Mouse (Mus musculus): ENCODE measurements at regions not wholly inside any gene's neighbourhood (a gene's known extent, or its start where the extent isn't known, plus 50 kb on each side); places are given as distances from the start of the nearest gene placed in this dataset.

- 48% methylated on average over 2 of the region's 2 CpGs for WGBS
- no peak overlapping the region for H3K4me3 ChIP-seq (ENCODE audit: low read depth, low read length)
- H3K36me3 ChIP-seq (ENCODE audit: insufficient read depth, low read length): no peaks in the 10 kb centered on the region
- DNase-seq (ENCODE audit: low spot score): no peak
- no peak overlapping the region for H3K9ac ChIP-seq (replicated peaks; ENCODE audit: low read depth)
- H3K4me1 ChIP-seq (ENCODE audit: insufficient read depth, low read depth, low read length): no peaks in the 10 kb centered on the region
- H3K9me3 ChIP-seq (ENCODE audit: low read length): no peaks in the 10 kb centered on the region
- H3K27me3 ChIP-seq (replicated peaks; ENCODE audit: insufficient read depth, low read length): no peaks in the 10 kb centered on the region
- no peak overlapping the region for H3K27ac ChIP-seq (ENCODE audit: low read length)
- TF ChIP-seq CTCF (IDR thresholded peaks at IDR 0.05) (no peak), EP300 (IDR thresholded peaks at IDR 0.05) (no peak)
- H3K4me2 ChIP-seq (replicated peaks; ENCODE audit: low read depth, low read length): no peak overlapping the region
- no peak for ATAC-seq
Measured at GRCm38 (mm10) chr1:147000018-147000417, 505.5 kb downstream of the Brinp3 start.

DNA sequence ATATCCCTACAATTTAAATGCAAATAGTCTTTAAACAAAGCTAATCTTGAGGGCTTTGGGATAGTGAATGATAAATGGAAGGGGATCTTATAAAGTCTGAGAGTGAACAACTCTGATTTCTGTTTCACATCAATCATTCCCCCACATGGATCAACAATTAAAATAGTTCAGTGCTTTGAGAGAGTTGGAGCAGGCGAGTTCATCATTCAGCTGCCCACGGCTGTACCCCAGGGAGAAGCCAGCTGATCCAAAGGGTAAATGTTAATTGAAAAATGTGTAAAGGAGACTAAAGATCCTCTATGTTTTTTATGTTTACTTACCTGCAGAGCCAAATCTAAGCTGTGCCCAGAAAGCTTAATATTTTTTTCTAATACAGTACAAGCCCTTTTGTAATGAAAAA is 553.2 kb downstream of the Brinp3 start:
- WGBS: 59% methylated on average over 2 of the region's 2 CpGs
- no peak for ATAC-seq
- no peak overlapping the region for H3K9ac ChIP-seq (replicated peaks; ENCODE audit: low read depth)

DNA sequence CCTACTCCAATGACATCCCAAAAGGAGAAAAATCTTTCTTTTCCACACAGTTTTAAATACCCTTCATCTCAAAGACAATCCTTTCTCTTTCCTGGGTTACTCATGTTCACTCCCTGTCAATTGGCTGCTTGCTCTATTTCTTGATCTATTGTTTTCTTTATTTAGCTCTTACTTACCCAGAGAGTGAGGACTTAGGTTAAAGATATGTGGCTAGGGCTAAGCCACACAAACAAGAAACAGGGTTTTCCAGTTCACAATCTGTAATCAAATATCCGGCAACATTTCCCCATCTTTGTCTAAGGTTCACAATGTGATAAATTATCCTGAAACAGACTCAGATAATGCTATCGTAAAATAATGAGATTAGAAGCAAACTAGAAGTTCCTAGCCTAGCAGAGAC is 563.9 kb downstream of the Brinp3 start:
- no peaks in the 10 kb centered on the region for H3K9me3 ChIP-seq (ENCODE audit: low read length)
- H3K36me3 ChIP-seq (ENCODE audit: insufficient read depth, low read length): no peaks in the 10 kb centered on the region
- H3K27me3 ChIP-seq (replicated peaks; ENCODE audit: insufficient read depth, low read length): no peaks in the 10 kb centered on the region
- no peak overlapping the region for H3K27ac ChIP-seq (ENCODE audit: low read length)
- H3K4me2 ChIP-seq (replicated peaks; ENCODE audit: low read depth, low read length): no peak overlapping the region
- no peak overlapping the region for H3K9ac ChIP-seq (replicated peaks; ENCODE audit: low read depth)
- no peaks in the 10 kb centered on the region for H3K4me1 ChIP-seq (ENCODE audit: insufficient read depth, low read depth, low read length)
- ATAC-seq: no peak
- H3K4me3 ChIP-seq (ENCODE audit: low read depth, low read length): no peak overlapping the region
- no peak for DNase-seq (ENCODE audit: low spot score)
- TF ChIP-seq CTCF (IDR thresholded peaks at IDR 0.05) (no peak), EP300 (IDR thresholded peaks at IDR 0.05) (no peak)
- 51% methylated on average over 2 of the region's 2 CpGs for WGBS

More for the DNA sequence above, 553.2 kb downstream of the Brinp3 start:
- TF ChIP-seq CTCF (IDR thresholded peaks at IDR 0.05) (no peak), EP300 (IDR thresholded peaks at IDR 0.05) (no peak)
- Histone ChIP-seq H3K27ac (ENCODE audit: low read length) (no peak overlapping the region), H3K27me3 (replicated peaks; ENCODE audit: insufficient read depth, low read length) (no peaks in the 10 kb centered on the region), H3K4me2 (replicated peaks; ENCODE audit: low read depth, low read length) (no peak overlapping the region), H3K4me3 (ENCODE audit: low read depth, low read length) (no peak overlapping the region), H3K36me3 (ENCODE audit: insufficient read depth, low read length) (no peaks in the 10 kb centered on the region), H3K4me1 (ENCODE audit: insufficient read depth, low read depth, low read length) (no peaks in the 10 kb centered on the region), H3K9me3 (ENCODE audit: low read length) (no peaks in the 10 kb centered on the region)
- no peak for DNase-seq (ENCODE audit: low spot score)

- H3K36me3 ChIP-seq (ENCODE audit: insufficient read depth, low read length): no peaks in the 10 kb centered on the region
- H3K27ac ChIP-seq (ENCODE audit: low read length): no peak overlapping the region
- no peak overlapping the region for H3K4me3 ChIP-seq (ENCODE audit: low read depth, low read length)
- ATAC-seq (no peak), DNase-seq (ENCODE audit: low spot score) (no peak)
- H3K9me3 ChIP-seq (ENCODE audit: low read length): no peaks in the 10 kb centered on the region; the same call in 1 of the 2 replicates
- H3K4me2 ChIP-seq (replicated peaks; ENCODE audit: low read depth, low read length): no peak overlapping the region
- TF ChIP-seq EP300 (IDR thresholded peaks at IDR 0.05) (no peak), CTCF (IDR thresholded peaks at IDR 0.05) (no peak)
- no peaks in the 10 kb centered on the region for H3K27me3 ChIP-seq (replicated peaks; ENCODE audit: insufficient read depth, low read length)
- WGBS: 82% methylated on average over 11 of the region's 11 CpGs
- no peak overlapping the region for H3K9ac ChIP-seq (replicated peaks; ENCODE audit: low read depth)
- H3K4me1 ChIP-seq (ENCODE audit: insufficient read depth, low read depth, low read length): no peaks in the 10 kb centered on the region
Measured at GRCm38 (mm10) chr1:147074166-147074565, 579.6 kb downstream of the Brinp3 start.

DNA sequence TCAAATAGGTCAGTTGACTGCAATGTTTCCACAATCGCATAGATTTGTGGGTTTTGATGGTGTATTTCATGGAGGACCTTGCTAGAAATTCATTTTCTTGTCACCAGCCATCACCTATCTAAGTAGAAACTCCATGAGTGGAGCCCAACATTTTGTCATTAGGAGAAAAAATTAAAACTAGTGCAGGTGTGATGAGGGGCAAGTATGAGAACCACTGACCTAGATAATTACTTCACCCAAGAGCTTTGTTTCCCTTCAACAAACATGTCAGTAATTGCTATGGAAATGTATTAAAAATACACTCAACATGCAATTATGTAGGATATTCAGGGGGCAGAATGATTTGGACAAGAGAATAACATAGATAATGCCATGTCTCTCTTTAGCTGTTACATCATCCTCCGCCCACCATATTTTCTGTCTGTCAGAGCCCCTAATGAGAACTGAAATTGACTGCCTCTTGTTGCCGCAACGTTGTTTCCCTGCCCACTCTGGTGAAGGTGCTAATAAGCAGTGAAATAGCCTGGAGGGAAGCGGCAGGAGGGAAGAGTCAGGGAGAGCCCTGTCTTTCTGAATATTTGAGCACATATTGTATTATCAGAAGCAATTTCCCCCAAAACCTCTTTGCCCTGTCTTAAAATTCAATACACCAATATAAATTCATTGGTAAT is 589.7 kb downstream of the Brinp3 start:
- H3K27ac ChIP-seq (ENCODE audit: low read length): no peak overlapping the region
- WGBS: 49% methylated on average over 5 of the region's 5 CpGs
- no peak for DNase-seq (ENCODE audit: low spot score)

GRCm38 (mm10) chr1:147125541-147125940 is 631.0 kb downstream of the Brinp3 start:
- no peaks in the 10 kb centered on the region for H3K27me3 ChIP-seq (replicated peaks; ENCODE audit: insufficient read depth, low read length)
- H3K9ac ChIP-seq (replicated peaks; ENCODE audit: low read depth): no peak overlapping the region
- no peaks in the 10 kb centered on the region for H3K4me1 ChIP-seq (ENCODE audit: insufficient read depth, low read depth, low read length)
- no peak overlapping the region for H3K4me3 ChIP-seq (ENCODE audit: low read depth, low read length)
- no peak overlapping the region for H3K27ac ChIP-seq (ENCODE audit: low read length)
- DNase-seq (ENCODE audit: low spot score) (no peak), ATAC-seq (no peak)
- H3K36me3 ChIP-seq (ENCODE audit: insufficient read depth, low read length): no peaks in the 10 kb centered on the region
- no peaks in the 10 kb centered on the region for H3K9me3 ChIP-seq (ENCODE audit: low read length)
- no peak overlapping the region for H3K4me2 ChIP-seq (replicated peaks; ENCODE audit: low read depth, low read length)
- TF ChIP-seq EP300 (IDR thresholded peaks at IDR 0.05) (no peak), CTCF (IDR thresholded peaks at IDR 0.05) (no peak)

More for the DNA sequence above, 589.7 kb downstream of the Brinp3 start:
- H3K9me3 ChIP-seq (ENCODE audit: low read length): no peaks in the 10 kb centered on the region
- H3K4me2 ChIP-seq (replicated peaks; ENCODE audit: low read depth, low read length): no peak overlapping the region
- H3K4me1 ChIP-seq (ENCODE audit: insufficient read depth, low read depth, low read length): no peaks in the 10 kb centered on the region
- no peak for ATAC-seq
- H3K36me3 ChIP-seq (ENCODE audit: insufficient read depth, low read length): no peaks in the 10 kb centered on the region
- TF ChIP-seq EP300 (IDR thresholded peaks at IDR 0.05): no peak
- TF ChIP-seq CTCF (IDR thresholded peaks at IDR 0.05): no peak
- no peak overlapping the region for H3K9ac ChIP-seq (replicated peaks; ENCODE audit: low read depth)
- H3K27me3 ChIP-seq (replicated peaks; ENCODE audit: insufficient read depth, low read length): no peaks in the 10 kb centered on the region
- no peak overlapping the region for H3K4me3 ChIP-seq (ENCODE audit: low read depth, low read length)

GRCm38 (mm10) chr1:147138176-147138575 is 643.6 kb downstream of the Brinp3 start:
- Histone ChIP-seq H3K9ac (replicated peaks; ENCODE audit: low read depth) (no peak overlapping the region), H3K4me1 (ENCODE audit: insufficient read depth, low read depth, low read length) (no peaks in the 10 kb centered on the region), H3K36me3 (ENCODE audit: insufficient read depth, low read length) (no peaks in the 10 kb centered on the region), H3K9me3 (ENCODE audit: low read length) (no peaks in the 10 kb centered on the region), H3K4me3 (ENCODE audit: low read depth, low read length) (no peak overlapping the region), H3K4me2 (replicated peaks; ENCODE audit: low read depth, low read length) (no peak overlapping the region), H3K27me3 (replicated peaks; ENCODE audit: insufficient read depth, low read length) (no peaks in the 10 kb centered on the region), H3K27ac (ENCODE audit: low read length) (no peak overlapping the region)
- WGBS: 59% methylated on average over 2 of the region's 2 CpGs
- TF ChIP-seq CTCF (IDR thresholded peaks at IDR 0.05) (no peak), EP300 (IDR thresholded peaks at IDR 0.05) (no peak)
- no peak for ATAC-seq
- DNase-seq (ENCODE audit: low spot score): no peak
